Mouse (Mus musculus) myocyte (in vitro differentiated cells): ENCODE measurements around the gene Ssrp1.

Source experiments
- MYOD1 ChIP-seq, 3 experiments: IDR thresholded peaks; one replicate each; pipeline ENCODE4 v1.6.1; 2011; ENCODE audit warnings: control low read depth in 2 of 3, low read depth in 2 of 3, mild to moderate bottlenecking in 2 of 3, moderate library complexity in 1 of 3; ENCODE audit not compliant: insufficient read length in 2 of 3, control insufficient read depth in 1 of 3
- TCF12 ChIP-seq: IDR thresholded peaks from one replicate; pipeline ENCODE4 v1.6.1; 2011; ENCODE audit warnings: mild to moderate bottlenecking, control low read depth; ENCODE audit not compliant: poor library complexity, insufficient read depth, severe bottlenecking

- TF ChIP-seq TCF12 = no peak
- no peak for TF ChIP-seq MYOD1 (IDR thresholded peaks at IDR 0.05; ENCODE audit: control insufficient read depth in 1 of 3, insufficient read length in 2 of 3, low read depth in 2 of 3)
Observed at GRCm38 (mm10) chr2:85065141-85065875, 28.3 kb downstream of the Ssrp1 start.
